Mouse (Mus musculus): ENCODE results near the gene Dgkd. TPM values are rescaled to one million over a fixed set of nuclear protein-coding genes. Genes with fewer than 3 reads are reported as not detected.

The Dgkd gene
- polyA plus RNA-seq, 1 experiment from 2014 or later = 35.3 TPM

DNA sequence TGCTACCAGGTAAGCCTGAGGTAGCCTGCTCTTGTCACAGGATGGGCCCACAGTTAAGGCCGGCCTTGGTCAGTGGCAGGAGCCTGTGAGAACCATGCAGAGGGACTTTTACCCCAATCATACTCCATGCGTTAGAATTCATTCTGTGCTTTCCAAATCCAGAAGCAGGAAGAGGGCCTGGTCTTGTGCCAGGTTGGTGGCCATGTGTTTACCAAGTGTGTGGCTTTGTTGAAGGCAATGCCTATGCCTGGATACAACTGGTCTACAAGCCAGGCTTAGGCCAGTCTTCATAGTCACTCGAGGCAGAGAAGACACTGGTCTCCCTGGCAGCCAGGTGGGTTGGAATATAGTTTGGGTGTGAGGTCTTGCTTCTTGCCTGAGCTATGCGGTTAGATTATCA is 38.5 kb downstream of the Dgkd start:
- no peaks in the 10 kb centered on the region for H3K27me3 ChIP-seq (ENCODE audit: control insufficient read depth, insufficient read depth, low read length)
- ATAC-seq (ENCODE audit: low FRiP score) (no peak), DNase-seq (ENCODE audit: low spot score, missing footprints) (no peak)
- H3K36me3 ChIP-seq (ENCODE audit: control insufficient read depth, insufficient read depth, low read length) = no peaks in the 10 kb centered on the region
- 91% methylated on average over 4 of the region's 4 CpGs for WGBS
- no peaks in the 10 kb centered on the region for H3K9me3 ChIP-seq (ENCODE audit: control insufficient read depth, low read length)
- H3K9ac ChIP-seq (ENCODE audit: low read length) = no peak overlapping the region
- H3K4me2 ChIP-seq = no peak overlapping the region
- no peak overlapping the region for H3K27ac ChIP-seq (ENCODE audit: low read depth, low read length)
- no peaks in the 10 kb centered on the region for H3K4me1 ChIP-seq (ENCODE audit: control insufficient read depth, insufficient read depth, low read length)
- no peak overlapping the region for H3K4me3 ChIP-seq (ENCODE audit: low read depth, low read length)

DNA sequence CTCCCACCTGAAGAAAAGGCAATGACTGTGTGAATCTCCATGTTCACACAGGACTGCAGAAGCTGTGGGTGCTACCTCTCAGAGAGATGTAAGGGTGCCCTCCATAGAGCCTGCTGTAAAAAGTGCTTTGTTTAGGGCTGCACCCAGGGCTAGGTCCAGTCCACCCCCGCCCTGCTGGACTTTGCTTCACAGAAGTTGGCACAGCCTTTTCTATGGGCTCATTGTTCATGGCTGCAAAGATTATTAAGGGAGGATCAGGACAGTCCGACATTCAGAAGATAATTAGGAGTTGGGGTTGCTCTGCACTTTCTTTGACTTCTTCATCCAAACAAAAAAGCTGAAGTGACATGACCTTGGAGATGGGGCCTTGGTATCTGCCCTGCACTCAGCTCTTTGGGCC is 39.4 kb downstream of the Dgkd start:
- Histone ChIP-seq H3K4me3 (ENCODE audit: low read depth, low read length) (no peak overlapping the region), H3K27ac (ENCODE audit: low read depth, low read length) (no peak overlapping the region), H3K36me3 (ENCODE audit: control insufficient read depth, insufficient read depth, low read length) (no peaks in the 10 kb centered on the region), H3K27me3 (ENCODE audit: control insufficient read depth, insufficient read depth, low read length) (no peaks in the 10 kb centered on the region), H3K4me1 (ENCODE audit: control insufficient read depth, insufficient read depth, low read length) (no peaks in the 10 kb centered on the region), H3K9ac (ENCODE audit: low read length) (no peak overlapping the region), H3K9me3 (ENCODE audit: control insufficient read depth, low read length) (no peaks in the 10 kb centered on the region), H3K4me2 (no peak overlapping the region)
- 66% methylated on average over 2 of the region's 2 CpGs for WGBS
- ATAC-seq (ENCODE audit: low FRiP score) (no peak), DNase-seq (ENCODE audit: low spot score, missing footprints) (no peak)

GRCm38 (mm10) chr1:87893414-87893813 is 40.3 kb downstream of the Dgkd start:
- no peak for DNase-seq (ENCODE audit: low spot score, missing footprints)
- no peaks in the 10 kb centered on the region for H3K36me3 ChIP-seq (ENCODE audit: control insufficient read depth, insufficient read depth, low read length)
- WGBS = 91% methylated on average over 4 of the region's 4 CpGs
- no peak overlapping the region for H3K4me3 ChIP-seq (ENCODE audit: low read depth, low read length)
- no peak overlapping the region for H3K4me2 ChIP-seq
- H3K9me3 ChIP-seq (ENCODE audit: control insufficient read depth, low read length) = no peaks in the 10 kb centered on the region
- H3K27ac ChIP-seq (ENCODE audit: low read depth, low read length) = no peak overlapping the region
- H3K9ac ChIP-seq (ENCODE audit: low read length) = no peak overlapping the region
- no peaks in the 10 kb centered on the region for H3K27me3 ChIP-seq (ENCODE audit: control insufficient read depth, insufficient read depth, low read length)
- no peaks in the 10 kb centered on the region for H3K4me1 ChIP-seq (ENCODE audit: control insufficient read depth, insufficient read depth, low read length)
- ATAC-seq (ENCODE audit: low FRiP score) = no peak

GRCm38 (mm10) chr1:87896921-87897320 is 43.8 kb downstream of the Dgkd start:
- Histone ChIP-seq H3K4me2 (no peak overlapping the region), H3K9me3 (ENCODE audit: control insufficient read depth, low read length) (no peaks in the 10 kb centered on the region), H3K36me3 (ENCODE audit: control insufficient read depth, insufficient read depth, low read length) (no peaks in the 10 kb centered on the region), H3K4me1 (ENCODE audit: control insufficient read depth, insufficient read depth, low read length) (no peaks in the 10 kb centered on the region), H3K4me3 (ENCODE audit: low read depth, low read length) (no peak overlapping the region), H3K27ac (ENCODE audit: low read depth, low read length) (no peak overlapping the region), H3K27me3 (ENCODE audit: control insufficient read depth, insufficient read depth, low read length) (no peaks in the 10 kb centered on the region), H3K9ac (ENCODE audit: low read length) (no peak overlapping the region)
- ATAC-seq (ENCODE audit: low FRiP score) = no peak
- WGBS = 95% methylated on average over 2 of the region's 2 CpGs
- no peak for DNase-seq (ENCODE audit: low spot score, missing footprints)

DNA sequence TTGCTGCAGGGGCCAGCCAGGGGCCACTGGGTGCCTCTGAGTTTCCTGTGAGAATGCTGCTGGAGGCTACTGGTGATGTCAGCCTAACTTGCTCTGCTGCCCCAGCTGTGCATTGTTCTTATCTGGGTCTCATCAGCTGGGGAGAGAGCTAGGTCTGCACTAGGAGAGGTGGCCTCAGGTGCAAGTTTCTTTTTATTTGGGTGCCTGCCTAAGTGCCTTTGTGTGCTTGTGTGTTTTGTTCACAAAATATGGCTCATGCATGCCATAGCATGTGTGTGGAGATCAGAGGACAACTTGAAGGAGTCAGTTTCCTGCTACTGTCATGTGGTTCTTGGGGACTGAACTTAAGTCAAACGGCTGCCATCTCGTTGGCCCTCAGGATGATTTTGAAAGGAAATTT is 46.6 kb downstream of the Dgkd start:
- no peak for DNase-seq (ENCODE audit: low spot score, missing footprints)
- no peaks in the 10 kb centered on the region for H3K36me3 ChIP-seq (ENCODE audit: control insufficient read depth, insufficient read depth, low read length)
- H3K4me1 ChIP-seq (ENCODE audit: control insufficient read depth, insufficient read depth, low read length) = no peaks in the 10 kb centered on the region
- H3K27ac ChIP-seq (ENCODE audit: low read depth, low read length) = no peak overlapping the region
- 97% methylated on average over 2 of the region's 2 CpGs for WGBS
- H3K27me3 ChIP-seq (ENCODE audit: control insufficient read depth, insufficient read depth, low read length) = no peaks in the 10 kb centered on the region
- H3K4me2 ChIP-seq = no peak overlapping the region
- no peak for ATAC-seq (ENCODE audit: low FRiP score)
- no peak overlapping the region for H3K4me3 ChIP-seq (ENCODE audit: low read depth, low read length)
- H3K9ac ChIP-seq (ENCODE audit: low read length) = no peak overlapping the region
- no peaks in the 10 kb centered on the region for H3K9me3 ChIP-seq (ENCODE audit: control insufficient read depth, low read length)

- no peak overlapping the region for H3K4me3 ChIP-seq (ENCODE audit: low read depth, low read length)
- no peaks in the 10 kb centered on the region for H3K27me3 ChIP-seq (ENCODE audit: control insufficient read depth, insufficient read depth, low read length)
- H3K9ac ChIP-seq (ENCODE audit: low read length) = no peak overlapping the region
- WGBS = 94% methylated on average over 6 of the region's 6 CpGs
- H3K4me2 ChIP-seq = no peak overlapping the region
- H3K36me3 ChIP-seq (ENCODE audit: control insufficient read depth, insufficient read depth, low read length) = no peaks in the 10 kb centered on the region
- no peak for ATAC-seq (ENCODE audit: low FRiP score)
- H3K4me1 ChIP-seq (ENCODE audit: control insufficient read depth, insufficient read depth, low read length) = no peaks in the 10 kb centered on the region
- H3K27ac ChIP-seq (ENCODE audit: low read depth, low read length) = no peak overlapping the region
- no peak for DNase-seq (ENCODE audit: low spot score, missing footprints)
- H3K9me3 ChIP-seq (ENCODE audit: control insufficient read depth, low read length) = no peaks in the 10 kb centered on the region
Observed at GRCm38 (mm10) chr1:87900979-87901378, 47.9 kb downstream of the Dgkd start.

- no peaks in the 10 kb centered on the region for H3K4me1 ChIP-seq (ENCODE audit: control insufficient read depth, insufficient read depth, low read length)
- H3K9me3 ChIP-seq (ENCODE audit: control insufficient read depth, low read length) = no peaks in the 10 kb centered on the region
- no peak overlapping the region for H3K9ac ChIP-seq (ENCODE audit: low read length)
- no peaks in the 10 kb centered on the region for H3K36me3 ChIP-seq (ENCODE audit: control insufficient read depth, insufficient read depth, low read length)
- no peaks in the 10 kb centered on the region for H3K27me3 ChIP-seq (ENCODE audit: control insufficient read depth, insufficient read depth, low read length)
- ATAC-seq (ENCODE audit: low FRiP score) (no peak), DNase-seq (ENCODE audit: low spot score, missing footprints) (no peak)
- no peak overlapping the region for H3K4me3 ChIP-seq (ENCODE audit: low read depth, low read length)
- H3K4me2 ChIP-seq = no peak overlapping the region
- H3K27ac ChIP-seq (ENCODE audit: low read depth, low read length) = no peak overlapping the region
Observed at GRCm38 (mm10) chr1:87902186-87902585, 49.1 kb downstream of the Dgkd start.

DNA sequence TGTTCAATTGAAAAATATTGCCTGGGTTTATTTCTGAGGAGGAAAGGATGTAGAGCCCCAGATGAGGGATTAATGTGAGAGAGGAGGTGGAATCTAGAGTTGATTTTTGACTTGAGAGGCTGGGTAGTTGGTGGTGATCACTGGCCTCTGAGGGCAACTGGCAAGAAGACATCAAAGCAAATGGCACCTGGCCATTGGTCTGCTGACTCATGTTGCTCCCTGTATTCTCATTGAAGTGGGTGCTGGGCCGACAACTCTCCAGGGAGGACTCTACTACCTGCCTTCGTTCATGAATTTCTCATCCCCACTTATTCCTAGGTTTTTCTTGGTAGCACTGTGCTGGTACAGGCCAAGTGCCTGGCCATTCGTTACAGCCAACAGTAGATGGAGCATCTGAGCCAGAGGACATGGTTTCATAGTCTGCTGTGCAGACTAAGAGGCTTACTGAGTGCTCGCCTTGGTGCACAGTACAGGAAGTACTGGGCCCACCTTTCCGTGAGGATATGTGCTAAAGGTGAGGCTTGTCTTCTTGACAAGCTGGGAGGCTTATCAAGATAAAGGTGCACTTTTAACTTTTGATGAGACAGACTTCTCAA is 53.4 kb downstream of the Dgkd start:
- no peaks in the 10 kb centered on the region for H3K4me1 ChIP-seq (ENCODE audit: control insufficient read depth, insufficient read depth, low read length)
- no peak for DNase-seq (ENCODE audit: low spot score, missing footprints)

GRCm38 (mm10) chr1:87908006-87908405 is 54.9 kb downstream of the Dgkd start:
- Histone ChIP-seq H3K36me3 (ENCODE audit: control insufficient read depth, insufficient read depth, low read length) (no peaks in the 10 kb centered on the region), H3K27ac (ENCODE audit: low read depth, low read length) (no peak overlapping the region), H3K4me1 (ENCODE audit: control insufficient read depth, insufficient read depth, low read length) (no peaks in the 10 kb centered on the region), H3K9me3 (ENCODE audit: control insufficient read depth, low read length) (no peaks in the 10 kb centered on the region), H3K4me3 (ENCODE audit: low read depth, low read length) (no peak overlapping the region), H3K4me2 (no peak overlapping the region), H3K9ac (ENCODE audit: low read length) (no peak overlapping the region), H3K27me3 (ENCODE audit: control insufficient read depth, insufficient read depth, low read length) (no peaks in the 10 kb centered on the region)
- no peak for ATAC-seq (ENCODE audit: low FRiP score)
- WGBS = 93% methylated on average over 2 of the region's 2 CpGs
- DNase-seq (ENCODE audit: low spot score, missing footprints) = no peak

More for the DNA sequence above, 53.4 kb downstream of the Dgkd start:
- WGBS = 89% methylated on average over 5 of the region's 5 CpGs
- Histone ChIP-seq H3K4me2 (no peak overlapping the region), H3K27me3 (ENCODE audit: control insufficient read depth, insufficient read depth, low read length) (no peaks in the 10 kb centered on the region), H3K27ac (ENCODE audit: low read depth, low read length) (no peak overlapping the region), H3K9ac (ENCODE audit: low read length) (no peak overlapping the region), H3K36me3 (ENCODE audit: control insufficient read depth, insufficient read depth, low read length) (no peaks in the 10 kb centered on the region), H3K9me3 (ENCODE audit: control insufficient read depth, low read length) (no peaks in the 10 kb centered on the region), H3K4me3 (ENCODE audit: low read depth, low read length) (no peak overlapping the region)
- no peak for ATAC-seq (ENCODE audit: low FRiP score)

- ATAC-seq (ENCODE audit: low FRiP score) (no peak), DNase-seq (ENCODE audit: low spot score, missing footprints) (no peak)
- H3K9me3 ChIP-seq (ENCODE audit: control insufficient read depth, low read length) = no peaks in the 10 kb centered on the region
- H3K4me3 ChIP-seq (ENCODE audit: low read depth, low read length) = no peak overlapping the region
- H3K36me3 ChIP-seq (ENCODE audit: control insufficient read depth, insufficient read depth, low read length) = no peaks in the 10 kb centered on the region
- H3K4me1 ChIP-seq (ENCODE audit: control insufficient read depth, insufficient read depth, low read length) = no peaks in the 10 kb centered on the region
- H3K27ac ChIP-seq (ENCODE audit: low read depth, low read length) = no peak overlapping the region
- H3K9ac ChIP-seq (ENCODE audit: low read length) = no peak overlapping the region
- WGBS = 86% methylated on average over 3 of the region's 3 CpGs
- H3K27me3 ChIP-seq (ENCODE audit: control insufficient read depth, insufficient read depth, low read length) = no peaks in the 10 kb centered on the region
- no peak overlapping the region for H3K4me2 ChIP-seq
Observed at GRCm38 (mm10) chr1:87908736-87909135, 55.6 kb downstream of the Dgkd start.
